Mouse (Mus musculus) mesoderm, embryonic 11.5 days (tissue): ENCODE measurements at regions not wholly inside any gene's neighbourhood (a gene's known extent, or its start where the extent isn't known, plus 50 kb on each side); places are given as distances from the start of the nearest gene placed in this dataset.

Experiments
- DNase-seq: peaks from one replicate; pipeline ENCODE4 v3.0.0-alpha.2; 2012; ENCODE audit warnings: low read depth, low spot score

DNA sequence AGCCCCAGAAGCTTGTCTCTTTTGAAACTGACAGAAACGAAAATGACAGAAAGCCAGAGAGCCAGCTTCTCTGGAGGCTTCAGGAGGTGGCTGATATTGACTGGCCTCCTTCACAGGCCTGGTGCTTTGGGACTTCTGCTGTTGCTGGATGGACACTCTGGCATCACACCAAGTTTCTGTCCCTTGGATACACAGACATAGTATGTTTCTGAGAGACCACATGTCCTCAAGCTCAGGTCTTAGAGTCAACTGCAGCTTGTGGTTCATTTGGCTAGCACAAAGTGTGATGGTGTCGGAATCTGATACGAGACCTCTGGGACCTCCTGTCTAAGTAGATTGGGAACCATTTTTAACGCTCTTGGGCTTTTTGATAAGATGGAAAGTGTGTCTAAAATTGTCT is 502.0 kb downstream of the Sqor start:
- no peak for DNase-seq

GRCm38 (mm10) chr2:123274866-123275735 is 510.1 kb downstream of the Sqor start:
- DNase-seq: no peak

GRCm38 (mm10) chr2:123275736-123276330 is 510.8 kb downstream of the Sqor start:
- DNase-seq: no peak

DNA sequence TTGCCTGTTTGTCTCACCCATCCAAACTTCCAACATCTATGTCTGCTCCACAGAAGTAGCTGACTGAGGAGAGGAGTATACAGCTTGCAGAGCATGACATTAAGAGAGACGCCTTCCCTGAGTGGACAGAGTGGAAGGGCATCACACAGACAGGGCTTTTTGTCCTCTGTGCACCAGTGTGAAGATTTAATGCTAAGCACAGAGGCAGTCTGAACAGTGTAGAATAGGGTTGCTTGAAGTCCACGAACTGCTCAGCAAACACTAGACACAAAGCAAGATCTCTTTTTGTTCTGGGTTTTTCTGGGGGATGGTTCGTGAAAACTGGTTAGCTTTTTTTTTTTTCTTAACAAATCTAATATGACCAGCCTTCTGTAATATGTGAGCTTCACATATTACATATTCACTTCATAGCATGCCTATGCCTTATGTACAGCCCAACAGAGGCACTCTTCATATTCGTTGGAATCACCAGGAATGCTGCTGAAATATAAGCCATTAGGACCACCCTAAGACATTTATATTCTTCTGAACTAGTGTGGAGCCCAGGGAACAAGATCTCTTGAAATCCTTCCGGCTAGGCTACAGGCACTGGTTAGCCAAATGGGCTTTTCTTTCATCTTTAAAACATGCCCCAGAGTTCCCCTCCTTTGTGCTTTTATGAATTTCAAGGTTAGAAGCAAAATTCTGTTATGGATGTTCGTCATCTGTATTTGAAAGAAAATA is 546.7 kb downstream of the Sqor start:
- DNase-seq: no peak

GRCm38 (mm10) chr2:123312277-123312617 is 547.2 kb downstream of the Sqor start:
- peak; percentile 77 for DNase-seq

- no peak for DNase-seq
These were observed 555.5 kb downstream of the Sqor start for GRCm38 (mm10) chr2:123320448-123321097.

GRCm38 (mm10) chr2:123323769-123324168 is 558.7 kb downstream of the Sqor start:
- DNase-seq: no peak

DNA sequence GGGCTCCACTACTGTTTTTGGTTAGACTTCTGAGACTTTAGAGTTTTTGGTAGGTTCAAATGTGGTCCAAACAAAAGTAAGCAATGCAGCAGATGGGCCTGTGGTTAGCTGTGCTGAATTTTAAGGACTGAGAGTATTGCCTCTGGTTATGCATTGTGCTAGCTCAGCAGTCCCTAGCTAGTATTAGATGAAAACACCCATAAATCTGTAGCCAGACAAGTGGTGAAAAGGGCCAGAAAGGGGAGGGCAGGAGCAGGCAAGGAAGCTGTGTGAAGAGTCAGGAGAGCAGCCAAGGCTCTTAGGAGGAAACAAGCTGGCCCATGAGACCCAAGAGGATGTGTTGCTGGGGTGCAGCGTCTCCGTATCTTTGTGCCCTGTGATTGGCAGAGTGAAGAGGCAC is 559.9 kb downstream of the Sqor start:
- peak; percentile 39 for DNase-seq

GRCm38 (mm10) chr2:123349625-123350346 is 584.7 kb downstream of the Sqor start:
- no peak for DNase-seq

- no peak for DNase-seq
These were observed 599.2 kb downstream of the Sqor start for GRCm38 (mm10) chr2:123364204-123364603.

DNA sequence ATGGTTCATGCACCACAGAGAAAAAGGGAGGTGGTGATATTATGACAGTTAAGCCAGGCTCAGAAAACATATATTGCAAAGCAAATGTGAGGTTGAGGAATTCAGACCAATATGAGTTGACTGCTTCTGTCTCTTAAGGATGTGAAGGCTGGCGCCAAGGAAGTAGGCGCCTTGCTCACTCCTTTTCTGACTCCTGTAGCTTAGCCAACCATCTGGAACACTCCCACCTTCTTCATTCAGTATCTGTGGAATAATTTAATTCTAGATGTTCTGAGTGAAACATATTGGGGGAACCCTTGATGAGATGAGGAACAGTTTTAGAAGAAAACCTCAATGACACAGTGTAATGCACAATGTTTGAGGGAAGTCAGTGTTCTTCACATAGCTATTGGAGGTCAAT is 601.5 kb downstream of the Sqor start:
- no peak for DNase-seq

- no peak for DNase-seq
These were observed 620.8 kb downstream of the Sqor start for GRCm38 (mm10) chr2:123385622-123386418.

DNA sequence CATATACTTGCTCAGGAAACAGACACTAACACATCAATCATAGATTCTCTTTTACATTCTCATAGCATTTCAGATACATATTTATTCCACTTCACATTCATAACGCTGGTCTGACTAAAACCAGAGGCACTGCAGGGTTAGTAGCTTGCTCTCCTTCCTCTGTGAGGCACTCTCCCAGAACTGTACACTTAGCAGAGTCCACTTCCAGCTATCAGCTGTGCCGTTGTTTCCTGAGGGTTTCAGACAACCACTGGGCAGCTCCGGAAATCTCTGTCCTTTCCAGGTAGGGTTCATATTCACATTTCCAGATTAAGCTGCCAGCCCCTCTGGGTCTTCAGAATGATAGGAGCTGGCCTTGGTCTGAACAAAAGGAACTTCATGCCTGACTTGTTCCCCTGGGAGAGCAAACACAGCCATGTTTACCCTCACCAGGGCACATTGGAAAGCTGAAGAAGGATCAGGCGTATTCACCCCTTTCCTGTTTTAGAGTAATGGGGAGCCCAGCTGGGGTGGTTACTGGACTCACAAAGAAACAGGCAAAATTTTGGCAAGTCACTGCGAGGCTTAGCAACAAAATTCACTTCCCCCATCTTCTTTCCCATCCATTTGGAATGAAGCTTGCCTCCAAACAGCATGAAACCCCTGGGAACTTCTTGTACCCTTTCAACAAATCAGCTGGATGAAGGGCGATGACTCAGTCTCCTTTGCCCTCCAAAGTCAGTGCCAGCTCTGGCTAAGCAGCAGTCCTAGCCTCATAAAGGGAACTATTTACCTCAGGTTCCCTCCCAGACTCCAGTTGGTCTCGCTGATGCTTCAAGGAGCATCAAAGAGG is 622.0 kb downstream of the Sqor start:
- DNase-seq: no peak

- no peak for DNase-seq
These were observed 625.9 kb downstream of the Sqor start for GRCm38 (mm10) chr2:123390981-123391380.

DNA sequence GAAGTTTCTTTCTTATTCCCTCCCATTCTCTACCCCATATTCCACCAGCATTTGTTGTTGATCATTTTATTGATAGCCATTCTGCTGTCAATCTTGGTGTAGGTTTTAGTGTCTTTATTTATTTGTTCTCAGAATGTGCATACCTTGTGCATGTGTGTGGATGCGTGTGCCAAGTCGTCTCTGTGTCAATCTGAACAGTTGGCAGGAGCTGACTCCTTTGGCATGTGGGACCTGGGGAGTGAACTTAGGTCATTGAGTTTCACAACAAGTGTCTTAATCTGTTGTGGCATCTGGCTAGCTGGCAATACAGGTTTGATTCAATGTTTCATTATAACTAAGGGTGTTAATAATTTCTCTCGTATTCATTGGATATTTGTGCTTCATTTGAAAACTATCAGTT is 629.3 kb downstream of the Sqor start:
- no peak for DNase-seq

DNA sequence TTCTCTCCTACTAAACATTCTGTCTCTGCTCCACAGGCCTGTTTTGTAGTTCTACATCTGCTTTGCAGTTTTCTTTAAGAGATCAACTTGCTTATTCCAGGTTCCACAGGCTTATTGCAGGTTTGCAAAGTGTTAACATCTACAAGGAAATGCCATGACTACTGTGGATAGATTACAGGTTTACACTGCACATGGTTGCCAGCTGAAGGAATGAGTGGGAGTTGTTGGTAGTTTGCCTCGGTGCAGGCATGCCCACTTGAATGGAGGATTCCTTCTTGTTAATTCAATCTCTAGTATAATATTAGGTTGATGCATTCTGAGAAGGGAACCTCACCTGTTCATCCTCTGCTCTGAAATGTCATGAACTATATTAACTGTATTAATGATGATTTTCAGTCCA is 632.5 kb downstream of the Sqor start:
- no peak for DNase-seq

DNA sequence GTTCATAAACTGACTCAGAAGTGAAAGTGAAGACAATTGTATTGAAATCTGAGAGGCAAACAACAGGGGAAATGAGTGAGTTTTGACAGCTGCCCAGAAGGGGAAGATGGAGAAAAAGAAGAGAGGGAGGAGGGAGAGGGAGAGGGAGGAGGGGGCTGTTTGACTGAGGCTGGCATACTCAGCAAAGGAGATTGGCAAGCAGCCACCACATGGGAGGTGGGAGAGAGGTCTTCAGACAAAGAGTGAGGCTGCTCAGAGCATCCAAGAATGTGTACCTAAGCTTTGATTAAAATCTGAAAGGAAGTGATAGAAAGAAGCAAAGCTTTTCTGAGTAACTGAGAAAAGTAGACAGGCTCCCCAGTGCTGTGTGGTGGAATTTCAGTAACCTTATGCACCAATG is 636.0 kb downstream of the Sqor start:
- DNase-seq: no peak

DNA sequence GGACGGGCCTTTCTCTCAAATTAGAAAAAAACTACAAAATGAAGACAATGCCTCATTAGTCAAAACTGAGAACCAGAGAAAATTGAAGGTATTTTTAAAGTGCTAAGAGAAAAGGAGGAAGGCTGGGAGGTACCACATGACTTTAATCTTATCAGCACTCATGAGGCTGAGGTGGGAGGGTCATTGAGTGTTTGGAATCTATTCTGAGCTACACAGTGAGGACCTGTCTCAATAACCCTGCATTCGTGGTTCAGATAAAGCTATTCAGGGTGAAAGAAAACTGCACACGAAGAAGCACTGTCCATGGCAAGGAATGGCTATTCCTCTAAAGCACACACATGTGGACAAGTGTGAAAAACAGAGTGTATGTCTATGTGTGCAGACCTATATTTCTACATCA is 644.0 kb downstream of the Sqor start:
- DNase-seq: no peak

DNA sequence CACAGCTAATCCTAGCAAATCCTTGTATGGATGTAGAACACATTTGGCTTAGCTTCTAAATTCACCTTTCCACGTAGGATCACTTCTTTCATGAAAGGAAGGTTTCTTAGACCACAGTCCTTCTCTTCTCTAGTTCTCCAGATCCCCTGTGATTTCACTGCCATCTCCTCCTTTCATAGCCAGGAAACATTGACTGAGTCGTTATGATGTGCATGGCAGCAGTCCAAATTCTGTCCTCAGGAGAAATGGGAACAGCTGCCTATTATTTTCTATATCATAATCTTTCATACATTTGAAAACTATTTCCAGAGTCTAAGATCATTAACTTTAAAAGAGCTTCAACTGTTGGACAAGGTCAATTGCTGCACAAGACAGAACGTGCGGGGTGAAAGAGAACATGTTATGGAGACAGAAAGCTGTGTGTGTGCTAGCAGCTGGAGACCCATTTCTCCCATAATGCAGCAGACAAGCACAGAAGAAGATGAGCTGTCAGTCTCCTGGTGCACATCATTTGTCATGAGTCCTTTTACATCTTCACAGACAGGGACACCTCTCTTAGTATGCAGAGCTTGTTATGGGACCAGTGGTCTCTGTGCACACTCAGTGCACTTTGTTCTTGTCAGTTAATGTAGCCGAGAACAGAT is 631.6 kb upstream of the Sema6d start:
- DNase-seq: no peak
